8 mouse cellular contexts compared by ENCODE assay signal in genomic region chr17:4040104-4040664, GRCm38 (mm10).
DNase-seq lines count a peak whose midpoint lies in the region; ATAC-seq and TF ChIP-seq lines count a peak whose summit lies in the region.

No protein-coding gene starts in this region.

- no peak overlapping the region for H3K4me2 ChIP-seq in kidney, embryonic 14.5 days (replicated peaks; ENCODE audit: low read depth, low read length)
- H3K4me2 ChIP-seq in midbrain, postnatal 0 days (ENCODE audit: low read depth, low read length, poor library complexity, severe bottlenecking) = no peak overlapping the region

- H3K27me3 ChIP-seq in kidney, embryonic 14.5 days (ENCODE audit: control insufficient read depth, insufficient read depth, low read length) = no peaks in the 10 kb centered on the region
- H3K27me3 ChIP-seq in midbrain, postnatal 0 days (ENCODE audit: insufficient read depth, low read length) = no peaks in the 10 kb centered on the region

- H3K36me3 ChIP-seq in kidney, embryonic 14.5 days (ENCODE audit: control insufficient read depth, insufficient read depth, low read length) = no peaks in the 10 kb centered on the region
- H3K36me3 ChIP-seq in midbrain, postnatal 0 days (ENCODE audit: insufficient read depth, low read length) = no peaks in the 10 kb centered on the region

- no peaks in the 10 kb centered on the region for H3K4me1 ChIP-seq in kidney, embryonic 14.5 days (ENCODE audit: control insufficient read depth, insufficient read depth, low read length)
- no peaks in the 10 kb centered on the region for H3K4me1 ChIP-seq in midbrain, postnatal 0 days (ENCODE audit: insufficient read depth, low read length)

- H3K9me3 ChIP-seq in kidney, embryonic 14.5 days (ENCODE audit: control insufficient read depth, low read length) = no peaks in the 10 kb centered on the region
- H3K9me3 ChIP-seq in midbrain, postnatal 0 days (ENCODE audit: low read length) = no peaks in the 10 kb centered on the region

- no peak overlapping the region for H3K4me3 ChIP-seq in kidney, embryonic 14.5 days (ENCODE audit: low read length)
- no peak overlapping the region for H3K4me3 ChIP-seq in midbrain, postnatal 0 days (ENCODE audit: low read depth, low read length)

- H3K27ac ChIP-seq in kidney, embryonic 14.5 days (ENCODE audit: low read depth, low read length) = 0 out of 2 replicates have a peak overlapping the region, but pooled peaks have one; percentile 4
- H3K27ac ChIP-seq in midbrain, postnatal 0 days (ENCODE audit: low read depth, low read length) = 0 out of 2 replicates have a peak overlapping the region, but pooled peaks have one; percentile 18

- 17% methylated on average over 5 of the region's 5 CpGs for WGBS in kidney, embryonic 14.5 days
- WGBS in midbrain, postnatal 0 days = 30% methylated on average over 5 of the region's 5 CpGs

- peak; percentile 18 for DNase-seq in adrenal gland, postnatal 10 days
- DNase-seq in adrenal gland, adult 8-10 months = no peak
- DNase-seq in embryo, embryonic 11 days = peak; percentile 56
- DNase-seq in heart, adult 8-10 months (ENCODE audit: low spot score) = peak; percentile 13
- peak; percentile 34 for DNase-seq in midbrain, postnatal 0 days (ENCODE audit: low spot score)
- DNase-seq in thymus, postnatal 0 days (ENCODE audit: low spot score) = no peak

- TF ChIP-seq CTCF in midbrain, postnatal 0 days (IDR thresholded peaks at IDR 0.05) = no peak

- no peak overlapping the region for H3K9ac ChIP-seq in kidney, embryonic 14.5 days (ENCODE audit: low read depth, low read length)
- no peak overlapping the region for H3K9ac ChIP-seq in midbrain, postnatal 0 days (replicated peaks; ENCODE audit: low read length, poor library complexity, severe bottlenecking)

- peak; percentile 87 for ATAC-seq in kidney, embryonic 14.5 days (ENCODE audit: low FRiP score, low TSS enrichment)
- ATAC-seq in midbrain, postnatal 0 days (ENCODE audit: low FRiP score) = no peak
- no peak for ATAC-seq in megakaryocyte progenitor cell, adult 5-6 weeks (replicated peaks; ENCODE audit: poor library complexity)

Comparison
In these comparisons a context has a peak if more than half of its experiments do, and no peak if none do; other contexts are left out.
1. DNase-seq: peak in adrenal gland, postnatal 10 days (single experiment), embryo, embryonic 11 days (single experiment), heart, adult 8-10 months (single experiment) and midbrain, postnatal 0 days (single experiment); none in adrenal gland, adult 8-10 months (single experiment) and thymus, postnatal 0 days (single experiment).